Mouse (Mus musculus) ovary, adult 2 months (tissue): ENCODE data around the gene Spata21. TPM values are rescaled to one million over a fixed set of nuclear protein-coding genes. Genes with fewer than 3 reads are reported as not detected.

Experiments
- polyA plus RNA-seq: library from polyadenylated mRNA; depleted of rRNA; stranded (reverse); fragments of >200 nt; gene quantifications from 2 replicates; pipeline ENCODE4 v1.2.3, GENCODE M21; 2012; rRNA removed

Gene Spata21
- polyA plus RNA-seq: 0.42 and 0.85 TPM in 2 replicates

GRCm38 (mm10) chr4:141088033-141088432, at the start of gene Spata21:
TSS of gene Spata21 (plus strand) at chr4:141088333.

GRCm38 (mm10) chr4:141060426-141061301, 27.5 kb upstream of the Spata21 start, which contains the start of gene Crocc:
TSS of gene Crocc (minus strand) at chr4:141060550.

GRCm38 (mm10) chr4:141077681-141078509, 10.2 kb upstream of the Spata21 start, which contains the start of gene Necap2:
TSS of gene Necap2 (minus strand) at chr4:141078357.

GRCm38 (mm10) chr4:141139116-141139970, 51.2 kb downstream of the Spata21 start, which contains the start of gene Szrd1:
TSS of gene Szrd1 (minus strand) at chr4:141139775.

GRCm38 (mm10) chr4:141147112-141148008, 59.2 kb downstream of the Spata21 start, which contains the start of gene Fbxo42:
TSS of gene Fbxo42 (plus strand) at chr4:141147913.

Other genes with a start within 250 kb of the Spata21 start
- gene Padi1, start 242.6 kb upstream of the Spata21 start, polyA plus RNA-seq: 16.9 and 52.4 TPM in 2 replicates
- gene Padi2, start 182.0 kb upstream of the Spata21 start, polyA plus RNA-seq: 8.2 and 25.6 TPM in 2 replicates
- gene Sdhb, start 127.1 kb upstream of the Spata21 start, polyA plus RNA-seq: 191 and 217 TPM in 2 replicates
- 280 and 314 TPM in 2 replicates for gene Atp13a2, start 101.5 kb upstream of the Spata21 start, polyA plus RNA-seq
- 393 and 502 TPM in 2 replicates for gene Mfap2, start 77.9 kb upstream of the Spata21 start, polyA plus RNA-seq
- gene Crocc, start 27.8 kb upstream of the Spata21 start, polyA plus RNA-seq: 51.6 and 59.3 TPM in 2 replicates
- 63.9 and 73.7 TPM in 2 replicates for gene Necap2, start 10.0 kb upstream of the Spata21 start, polyA plus RNA-seq
- 53.7 and 55.4 TPM in 2 replicates for gene Szrd1, start 51.4 kb downstream of the Spata21 start, polyA plus RNA-seq
- 16.9 and 18.5 TPM in 2 replicates for gene Fbxo42, start 59.6 kb downstream of the Spata21 start, polyA plus RNA-seq
- gene Rsg1, start 125.6 kb downstream of the Spata21 start, polyA plus RNA-seq: 3.8 and 4.5 TPM in 2 replicates
- 25.2 and 27.8 TPM in 2 replicates for gene Arhgef19, start 151.2 kb downstream of the Spata21 start, polyA plus RNA-seq
- 11.6 and 14.6 TPM in 2 replicates for gene Epha2, start 212.9 kb downstream of the Spata21 start, polyA plus RNA-seq